24 mouse cellular contexts compared by ENCODE assay signal in the genomic region with DNA sequence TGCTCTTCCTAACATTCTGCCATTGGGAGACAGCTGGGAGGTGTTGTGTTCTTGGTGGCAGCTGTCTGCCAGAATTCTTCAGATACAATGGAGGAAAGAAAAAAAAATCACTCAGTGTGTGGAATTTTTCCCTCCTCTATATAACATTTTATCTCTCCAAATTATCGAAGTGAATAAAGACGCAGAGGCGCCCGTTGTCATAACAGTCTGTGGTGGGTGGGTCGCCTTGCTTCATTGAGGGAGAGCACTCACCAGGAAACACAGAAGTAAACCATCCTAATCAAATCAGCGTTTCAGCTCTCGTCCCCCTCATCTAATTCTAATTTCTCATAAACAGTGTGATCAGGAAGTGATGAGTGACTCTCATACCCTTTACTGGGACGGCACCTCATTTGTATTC. TPM values are rescaled to one million over a fixed set of nuclear protein-coding genes. Genes with fewer than 3 reads are reported as not detected.
"Had no signal": no experiment of that assay in that cellular context is flagged by ENCODE, and none has a peak within 500 bp of the region (broad histone marks: within the 10 kb centered on the region; RNA-seq: fewer than 3 reads in every experiment).

No protein-coding gene starts in this region.

- ATAC-seq: inflammation-experienced regulatory T-cells, adult 6 months; intestine, embryonic 15.5 days; intestine, postnatal 0 days had no signal

- H3K36me3 ChIP-seq: heart, embryonic 10.5 days; heart, embryonic 12.5 days; hindbrain, embryonic 10.5 days; hindbrain, embryonic 12.5 days; hindbrain, embryonic 15.5 days; intestine, embryonic 15.5 days; limb, embryonic 13.5 days; limb, embryonic 15.5 days had no signal

- DNase-seq: gastrocnemius, adult 2 months; gastrocnemius, postnatal 10 days; gastrocnemius, postnatal 25 days; heart, adult 18-20 months; heart, postnatal 10 days; heart, postnatal 4 days; kidney, adult 18-20 months; kidney, adult 8-10 months; kidney, postnatal 10 days; kidney, postnatal 25 days; kidney, postnatal 4 days; left cerebral cortex, postnatal 4 days had no signal

- H3K4me2 ChIP-seq: heart, embryonic 12.5 days; hindbrain, embryonic 12.5 days; hindbrain, embryonic 15.5 days; intestine, embryonic 15.5 days; limb, embryonic 13.5 days; limb, embryonic 15.5 days had no signal

- H3K9ac ChIP-seq: heart, embryonic 12.5 days; hindbrain, embryonic 12.5 days; hindbrain, embryonic 15.5 days; intestine, embryonic 15.5 days; limb, embryonic 13.5 days; limb, embryonic 15.5 days had no signal

- H3K27ac ChIP-seq: gastrocnemius, adult 2 months; heart, embryonic 10.5 days; hindbrain, embryonic 10.5 days; hindbrain, embryonic 12.5 days; hindbrain, embryonic 15.5 days; intestine, embryonic 15.5 days; layer of hippocampus, adult 2 months; limb, embryonic 13.5 days; limb, embryonic 15.5 days had no signal

- H3K27me3 ChIP-seq: heart, embryonic 12.5 days; hindbrain, embryonic 12.5 days; hindbrain, embryonic 15.5 days; intestine, embryonic 15.5 days; limb, embryonic 13.5 days; limb, embryonic 15.5 days had no signal

- H3K9me3 ChIP-seq: heart, embryonic 10.5 days; heart, embryonic 12.5 days; hindbrain, embryonic 10.5 days; hindbrain, embryonic 12.5 days; hindbrain, embryonic 15.5 days; intestine, embryonic 15.5 days; limb, embryonic 13.5 days; limb, embryonic 15.5 days had no signal

- H3K4me1 ChIP-seq: heart, embryonic 10.5 days; hindbrain, embryonic 10.5 days; hindbrain, embryonic 12.5 days; hindbrain, embryonic 15.5 days; intestine, embryonic 15.5 days; limb, embryonic 13.5 days; limb, embryonic 15.5 days had no signal

- H3K4me3 ChIP-seq: gastrocnemius, adult 2 months; heart, embryonic 10.5 days; heart, embryonic 12.5 days; hindbrain, embryonic 10.5 days; hindbrain, embryonic 12.5 days; hindbrain, embryonic 15.5 days; intestine, embryonic 15.5 days; layer of hippocampus, adult 2 months; limb, embryonic 13.5 days; limb, embryonic 15.5 days had no signal

RNA-seq across cellular contexts. Expression of gene Cyyr1, which starts 17.1 kb away (rescaled TPM):
- total RNA-seq: granulocyte monocyte progenitor cell, adult 5-6 weeks had no signal
